Mouse (Mus musculus) hindbrain, embryonic 15.5 days (tissue): Measurements from ENCODE around the gene Gm28778. TPM values are rescaled to one million over a fixed set of nuclear protein-coding genes. Genes with fewer than 3 reads are reported as not detected.
A peak's percentile ranks its signal among the peaks of the same experiment; 100 is the strongest.
"Not testable (repeated sequence)": the region's sequence is repeated elsewhere in the genome, so short reads cannot be mapped to it uniquely, and the experiment has no call there.

Experiments used
- ATAC-seq: fragments of 200-750 bp; cut with Nextera tagmentation; 2 replicates; pipeline ENCODE4 v1.8.0; 2017; ENCODE audit warnings: low read depth, moderate number of reproducible peaks, moderate TSS enrichment; ENCODE audit not compliant: low FRiP score
- H3K27ac ChIP-seq: fragments of 300-500 bp; sonication (generic); replicated peaks from 2 replicates; pipeline ENCODE4 v1.5.1; 2015; ENCODE audit warnings: mild to moderate bottlenecking, inconsistent platforms
- H3K27me3 ChIP-seq: fragments of 300-500 bp; sonication (generic); 2 replicates; pipeline ENCODE4 v1.6.1; 2015; ENCODE audit warnings: control low read depth, inconsistent platforms
- H3K36me3 ChIP-seq: fragments of 300-500 bp; sonication (generic); 2 replicates; pipeline ENCODE4 v1.6.1; 2015; ENCODE audit warnings: control low read depth, inconsistent platforms
- H3K4me1 ChIP-seq: fragments of 300-500 bp; sonication (generic); replicated peaks from 2 replicates; pipeline ENCODE4 v1.6.1; 2015; ENCODE audit warnings: control low read depth, inconsistent platforms
- H3K4me2 ChIP-seq: fragments of 300-500 bp; sonication (generic); 2 replicates; pipeline ENCODE4 v1.6.1; 2015; ENCODE audit warnings: moderate library complexity, mild to moderate bottlenecking, inconsistent platforms
- H3K4me3 ChIP-seq: fragments of 300-500 bp; sonication (generic); 2 replicates; pipeline ENCODE4 v1.5.1; 2015; ENCODE audit warnings: mild to moderate bottlenecking, inconsistent platforms
- H3K9ac ChIP-seq: fragments of 300-500 bp; sonication (generic); 2 replicates; pipeline ENCODE4 v1.6.1; 2015; ENCODE audit warnings: inconsistent platforms
- H3K9me3 ChIP-seq: fragments of 300-500 bp; sonication (generic); 2 replicates; pipeline ENCODE4 v1.6.1; 2016; ENCODE audit warnings: control low read depth, inconsistent platforms
- WGBS: fragments of 180-500 bp; shearing (Covaris S2); methylation state at CpG from one replicate; pipeline ENCODE4 v1.1.7; 2015; 5-methylcytosine and 5-hydroxymethylcytosine counted together
- polyA plus RNA-seq: library from polyadenylated mRNA; unstranded; fragments of >200 nt; fragmentation: Nextera tagmentation; extraction: Ambion mirVana; gene quantifications from 2 replicates; pipeline ENCODE4 v1.2.1, GENCODE M21; 2015

The Gm28778 gene
- not detected in 2 replicates for polyA plus RNA-seq

- Histone ChIP-seq H3K27me3 (no peaks in the 10 kb centered on the region), H3K9ac (peak within 1 kb of the TSS; percentile 66), H3K4me1 (peaks cover 11% of the 10 kb centered on the region), H3K27ac (peak within 1 kb of the TSS; percentile 77), H3K4me2 (peak within 1 kb of the TSS; percentile 62), H3K36me3 (no peaks in the 10 kb centered on the region), H3K9me3 (no peaks in the 10 kb centered on the region), H3K4me3 (peak within 1 kb of the TSS; percentile 65)
- peak; percentile 100 for ATAC-seq
- under 1% methylated on average over 66 of the region's 66 CpGs for WGBS
Observed at GRCm38 (mm10) chr1:53296581-53297383, at the start of gene Gm28778, which contains the start of the genes Pms1 and Ormdl1. TSS of gene Gm28778 (plus strand) at chr1:53297111. TSS of gene Pms1 (minus strand) at chr1:53297018. TSS of gene Ormdl1 (plus strand) at chr1:53297095.

- H3K4me3 ChIP-seq, H3K9ac ChIP-seq, H3K36me3 ChIP-seq, H3K27ac ChIP-seq, H3K27me3 ChIP-seq, H3K9me3 ChIP-seq, ATAC-seq, H3K4me1 ChIP-seq, H3K4me2 ChIP-seq: not testable (repeated sequence)
Observed at GRCm38 (mm10) chr1:53264958-53265612, 31.8 kb upstream of the Gm28778 start.

- H3K4me1 ChIP-seq: no peaks in the 10 kb centered on the region
- H3K9ac ChIP-seq: no peak overlapping the region
- WGBS: 92% methylated on average over 3 of the region's 3 CpGs
- 0 out of 2 replicates have a peak, but pooled peaks cover 4% of the 10 kb centered on the region for H3K36me3 ChIP-seq
- H3K27me3 ChIP-seq: no peaks in the 10 kb centered on the region
- no peak for ATAC-seq
- H3K27ac ChIP-seq: no peak overlapping the region
- H3K4me2 ChIP-seq: no peak overlapping the region
- no peaks in the 10 kb centered on the region for H3K9me3 ChIP-seq
- H3K4me3 ChIP-seq: no peak overlapping the region
Observed at GRCm38 (mm10) chr1:53269901-53270300, 27.0 kb upstream of the Gm28778 start.

GRCm38 (mm10) chr1:53272646-53273045 is 24.3 kb upstream of the Gm28778 start:
- no peak overlapping the region for H3K4me3 ChIP-seq
- no peaks in the 10 kb centered on the region for H3K27me3 ChIP-seq
- no peak overlapping the region for H3K9ac ChIP-seq
- H3K4me1 ChIP-seq: no peaks in the 10 kb centered on the region
- H3K9me3 ChIP-seq: no peaks in the 10 kb centered on the region
- no peak overlapping the region for H3K4me2 ChIP-seq
- H3K27ac ChIP-seq: no peak overlapping the region
- ATAC-seq: no peak
- H3K36me3 ChIP-seq: no peaks in the 10 kb centered on the region

GRCm38 (mm10) chr1:53291197-53291596 is 5.7 kb upstream of the Gm28778 start:
- Histone ChIP-seq H3K9me3 (no peaks in the 10 kb centered on the region), H3K4me1 (peaks cover 4% of the 10 kb centered on the region; the same call in 1 of the 2 replicates), H3K27me3 (no peaks in the 10 kb centered on the region), H3K36me3 (no peaks in the 10 kb centered on the region), H3K27ac (no peak overlapping the region), H3K4me3 (no peak overlapping the region), H3K9ac (no peak overlapping the region), H3K4me2 (no peak overlapping the region)
- WGBS: 87% methylated on average over 3 of the region's 3 CpGs
- no peak for ATAC-seq

GRCm38 (mm10) chr1:53300506-53300905 is 3.6 kb downstream of the Gm28778 start:
- no peak overlapping the region for H3K4me2 ChIP-seq
- 91% methylated on average over 4 of the region's 4 CpGs for WGBS
- peaks cover 11% of the 10 kb centered on the region for H3K4me1 ChIP-seq
- H3K27me3 ChIP-seq: no peaks in the 10 kb centered on the region
- no peak overlapping the region for H3K27ac ChIP-seq
- H3K9ac ChIP-seq: no peak overlapping the region
- H3K4me3 ChIP-seq: no peak overlapping the region
- ATAC-seq: no peak
- H3K36me3 ChIP-seq: peaks cover 2% of the 10 kb centered on the region; the same call in 1 of the 2 replicates
- H3K9me3 ChIP-seq: no peaks in the 10 kb centered on the region

- WGBS: 3% methylated on average over 27 of the region's 27 CpGs
- Histone ChIP-seq H3K4me3 (peak within 1 kb of the TSS; percentile 84), H3K36me3 (peaks cover 11% of the 10 kb centered on the region), H3K4me1 (peaks cover 15% of the 10 kb centered on the region), H3K27me3 (no peaks in the 10 kb centered on the region), H3K4me2 (peak within 1 kb of the TSS; percentile 59), H3K9me3 (no peaks in the 10 kb centered on the region), H3K9ac (peak within 1 kb of the TSS; percentile 78), H3K27ac (peak within 1 kb of the TSS; percentile 89)
- ATAC-seq: peak; percentile 99
Observed at GRCm38 (mm10) chr1:53312989-53313967, 16.4 kb downstream of the Gm28778 start, which contains the start of gene Osgepl1. TSS of gene Osgepl1 (plus strand) at chr1:53313624.

GRCm38 (mm10) chr1:53321662-53322344 is 24.9 kb downstream of the Gm28778 start:
- WGBS: 96% methylated on average over 4 of the region's 4 CpGs

GRCm38 (mm10) chr1:53323254-53323653 is 26.3 kb downstream of the Gm28778 start:
- Histone ChIP-seq H3K27me3 (no peaks in the 10 kb centered on the region), H3K4me1 (no peaks in the 10 kb centered on the region), H3K9me3 (no peaks in the 10 kb centered on the region), H3K9ac (no peak overlapping the region), H3K4me3 (no peak overlapping the region), H3K27ac (no peak overlapping the region), H3K4me2 (no peak overlapping the region), H3K36me3 (peaks cover 17% of the 10 kb centered on the region)
- no peak for ATAC-seq
- 96% methylated on average over 5 of the region's 5 CpGs for WGBS

More at GRCm38 (mm10) chr1:53321662-53322344, 24.9 kb downstream of the Gm28778 start:
- Histone ChIP-seq H3K4me3 (no peak overlapping the region), H3K27me3 (no peaks in the 10 kb centered on the region), H3K36me3 (peaks cover 22% of the 10 kb centered on the region), H3K27ac (no peak overlapping the region), H3K4me1 (no peaks in the 10 kb centered on the region), H3K9me3 (no peaks in the 10 kb centered on the region), H3K4me2 (no peak overlapping the region), H3K9ac (no peak overlapping the region)
- ATAC-seq: no peak

- Histone ChIP-seq H3K9ac (no peak overlapping the region), H3K27me3 (no peaks in the 10 kb centered on the region), H3K4me1 (no peaks in the 10 kb centered on the region), H3K4me2 (no peak overlapping the region), H3K27ac (no peak overlapping the region), H3K9me3 (no peaks in the 10 kb centered on the region), H3K4me3 (no peak overlapping the region), H3K36me3 (peaks cover 14% of the 10 kb centered on the region; the same call in 1 of the 2 replicates)
- WGBS: 98% methylated on average over 1 of the region's 1 CpGs
- no peak for ATAC-seq
Observed at GRCm38 (mm10) chr1:53324277-53324676, 27.4 kb downstream of the Gm28778 start.
